Mouse (Mus musculus) stomach, postnatal 0 days (tissue): ENCODE results near the gene Qk.

Experiments used
- CTCF ChIP-seq: IDR thresholded peaks from 2 replicates; pipeline ENCODE4 v1.5.1; 2016; ENCODE audit warnings: antibody characterized with exemption, low read depth, mild to moderate bottlenecking, moderate library complexity
- EP300 ChIP-seq: optimal IDR thresholded peaks from 2 replicates; pipeline ENCODE3; 2016; ENCODE audit warnings: antibody characterized with exemption

DNA sequence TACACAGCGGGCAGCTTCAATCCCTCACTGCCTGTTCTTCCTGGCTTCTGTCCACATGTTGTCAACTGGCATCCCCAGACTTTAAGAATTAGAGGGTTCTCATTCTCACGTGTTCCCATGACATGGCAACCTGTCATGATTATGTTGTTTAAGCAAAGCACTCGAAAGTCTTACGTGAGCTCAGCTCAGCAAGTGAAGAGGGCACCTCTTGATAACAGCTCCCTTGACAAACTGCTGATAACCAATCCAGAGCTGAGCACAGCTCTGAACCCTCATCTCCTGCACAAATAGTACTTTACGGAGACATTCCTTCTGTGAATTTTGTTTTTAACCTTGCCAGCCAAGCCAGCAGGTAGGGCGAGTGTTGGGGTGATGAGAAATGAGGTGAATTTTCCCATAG, 159.2 kb downstream of the Qk start:
- TF ChIP-seq CTCF (no peak), EP300 (no peak)
